Mouse (Mus musculus) heart, embryonic 11.5 days (tissue): ENCODE measurements around the gene Kmt2d. TPM values are rescaled to one million over a fixed set of nuclear protein-coding genes. Genes with fewer than 3 reads are reported as not detected.

Experiments used
- ATAC-seq: fragments of 200-750 bp; cut with Nextera tagmentation; replicated peaks from 2 replicates; pipeline ENCODE4 v1.8.0; 2017; ENCODE audit warnings: moderate library complexity; ENCODE audit not compliant: insufficient number of reproducible peaks, low FRiP score, low TSS enrichment
- H3K27ac ChIP-seq: fragments of 300-500 bp; sonication (generic); 2 replicates; pipeline ENCODE4 v1.5.1; 2014; ENCODE audit warnings: mild to moderate bottlenecking, low read depth, low read length
- H3K27me3 ChIP-seq: fragments of 300-500 bp; sonication (generic); 2 replicates; pipeline ENCODE4 v1.6.1; 2014; ENCODE audit warnings: mild to moderate bottlenecking, low read length, mixed read lengths; ENCODE audit not compliant: control insufficient read depth, insufficient read depth
- H3K36me3 ChIP-seq: fragments of 300-500 bp; sonication (generic); 2 replicates; pipeline ENCODE4 v1.6.1; 2014; ENCODE audit warnings: mild to moderate bottlenecking, low read length, moderate library complexity, mixed read lengths; ENCODE audit not compliant: control insufficient read depth, insufficient read depth
- H3K4me1 ChIP-seq: fragments of 300-500 bp; sonication (generic); 2 replicates; pipeline ENCODE4 v1.6.1; 2014; ENCODE audit warnings: low read length; ENCODE audit not compliant: control insufficient read depth, insufficient read depth
- H3K4me2 ChIP-seq: fragments of 300-500 bp; sonication (generic); 2 replicates; pipeline ENCODE4 v1.6.1; 2014; ENCODE audit warnings: mild to moderate bottlenecking, moderate library complexity
- H3K4me3 ChIP-seq: fragments of 300-500 bp; sonication (generic); 2 replicates; pipeline ENCODE4 v1.5.1; 2014; ENCODE audit warnings: low read depth, low read length
- H3K9ac ChIP-seq: fragments of 300-500 bp; sonication (generic); 2 replicates; pipeline ENCODE4 v1.6.1; 2014; ENCODE audit warnings: mild to moderate bottlenecking, low read depth, low read length, moderate library complexity
- H3K9me3 ChIP-seq: fragments of 300-500 bp; sonication (generic); replicated peaks from 2 replicates; pipeline ENCODE4 v1.6.1; 2016; ENCODE audit warnings: low read length; ENCODE audit not compliant: control insufficient read depth
- WGBS: fragments of 180-500 bp; shearing (Covaris S2); extraction: QIAGEN DNeasy Blood & Tissue Kit; methylation state at CpG from one replicate; pipeline ENCODE4 v1.1.7; 2014; ENCODE audit not compliant: insufficient replicate concordance; 5-methylcytosine and 5-hydroxymethylcytosine counted together
- polyA plus RNA-seq: library from polyadenylated mRNA; unstranded; fragments of >200 nt; fragmentation: Nextera tagmentation; extraction: Ambion mirVana; gene quantifications from 2 replicates; pipeline ENCODE4 v1.2.1, GENCODE M21; 2014

Kmt2d gene
- polyA plus RNA-seq, 1 experiment from 2014 or later, result 16.1 TPM

DNA sequence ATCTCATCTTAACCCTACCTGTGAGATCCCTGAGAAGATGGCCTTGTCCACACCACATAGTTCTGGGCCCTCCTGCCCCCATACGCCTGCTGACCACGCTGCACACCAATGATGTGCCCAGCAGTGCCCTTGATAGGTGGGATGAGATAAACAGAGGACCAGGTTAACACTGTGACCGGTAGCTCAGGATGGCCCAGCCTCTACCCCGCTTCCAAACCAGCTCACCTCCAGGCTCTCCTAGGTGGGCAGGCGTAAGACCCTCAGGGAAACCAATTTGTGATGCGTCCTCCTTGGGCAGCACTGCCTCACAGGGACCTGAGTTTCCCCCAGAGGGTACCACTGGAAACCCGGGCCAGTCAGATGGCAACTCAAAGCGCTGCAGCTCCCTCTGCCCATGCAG, 5.2 kb downstream of the Kmt2d start:
- no peak overlapping the region for H3K4me2 ChIP-seq
- peaks cover 30% of the 10 kb centered on the region for H3K4me1 ChIP-seq
- no peak overlapping the region for H3K4me3 ChIP-seq
- no peak overlapping the region for H3K27ac ChIP-seq
- no peak overlapping the region for H3K9ac ChIP-seq
- 91% methylated on average over 8 of the region's 8 CpGs for WGBS
- no peaks in the 10 kb centered on the region for H3K27me3 ChIP-seq
- no peak for ATAC-seq
- no peaks in the 10 kb centered on the region for H3K9me3 ChIP-seq
- H3K36me3 ChIP-seq, result peaks cover 55% of the 10 kb centered on the region

DNA sequence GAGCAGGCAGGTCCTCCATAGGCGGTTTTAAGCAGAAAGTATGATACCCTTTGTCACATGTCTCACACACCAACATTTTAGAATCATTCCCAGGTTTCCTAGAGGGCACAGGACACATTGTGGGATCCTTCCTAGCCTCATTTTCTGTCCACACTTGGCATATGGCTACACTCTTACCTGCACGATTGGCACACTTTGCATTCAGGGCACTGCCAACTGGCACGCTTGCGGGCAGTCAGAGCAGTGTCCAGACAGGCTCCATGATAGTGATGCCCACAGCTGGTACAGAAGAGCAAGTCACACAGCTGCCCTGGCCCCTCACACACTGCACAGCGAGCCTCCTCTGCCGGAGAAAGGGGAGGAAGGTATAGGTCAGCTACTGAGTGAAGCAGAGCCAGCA, 6.1 kb downstream of the Kmt2d start:
- H3K4me1 ChIP-seq, result peaks cover 30% of the 10 kb centered on the region
- H3K9ac ChIP-seq, result no peak overlapping the region
- H3K27me3 ChIP-seq, result no peaks in the 10 kb centered on the region
- no peak overlapping the region for H3K4me2 ChIP-seq
- no peak overlapping the region for H3K4me3 ChIP-seq
- no peaks in the 10 kb centered on the region for H3K9me3 ChIP-seq
- WGBS, result 94% methylated on average over 6 of the region's 6 CpGs
- ATAC-seq, result no peak
- H3K36me3 ChIP-seq, result peaks cover 62% of the 10 kb centered on the region
- H3K27ac ChIP-seq, result no peak overlapping the region

DNA sequence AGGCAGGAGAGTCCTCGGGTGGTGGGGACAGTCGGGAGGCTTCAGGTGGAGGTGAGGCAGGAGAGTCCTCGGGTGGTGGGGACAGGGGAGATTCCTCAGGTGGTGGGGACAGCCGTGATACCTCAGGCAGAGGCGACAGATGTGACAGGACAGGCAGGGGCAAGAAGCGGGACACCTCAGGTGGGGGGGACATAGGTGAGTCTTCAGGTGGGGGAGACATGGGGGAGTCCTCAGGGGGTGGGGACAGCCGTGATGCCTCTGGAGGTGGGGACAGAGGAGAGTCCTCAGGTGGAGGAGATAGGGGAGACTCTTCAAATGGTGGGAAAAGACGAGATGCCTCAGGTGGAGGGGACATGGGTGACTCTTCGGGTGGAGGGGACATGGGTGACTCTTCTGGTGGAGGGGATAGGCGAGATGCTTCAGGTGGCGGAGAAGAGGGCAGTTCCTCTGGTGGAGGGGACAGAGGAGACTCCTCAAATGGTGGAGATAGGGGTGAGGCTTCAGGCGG, 7.5 kb downstream of the Kmt2d start:
- no peak overlapping the region for H3K9ac ChIP-seq
- H3K9me3 ChIP-seq, result no peaks in the 10 kb centered on the region
- no peaks in the 10 kb centered on the region for H3K27me3 ChIP-seq
- H3K4me1 ChIP-seq, result peaks cover 16% of the 10 kb centered on the region
- no peak overlapping the region for H3K27ac ChIP-seq
- 85% methylated on average over 12 of the region's 12 CpGs for WGBS
- H3K4me2 ChIP-seq, result no peak overlapping the region
- H3K36me3 ChIP-seq, result peaks cover 66% of the 10 kb centered on the region
- H3K4me3 ChIP-seq, result no peak overlapping the region
- ATAC-seq, result no peak

DNA sequence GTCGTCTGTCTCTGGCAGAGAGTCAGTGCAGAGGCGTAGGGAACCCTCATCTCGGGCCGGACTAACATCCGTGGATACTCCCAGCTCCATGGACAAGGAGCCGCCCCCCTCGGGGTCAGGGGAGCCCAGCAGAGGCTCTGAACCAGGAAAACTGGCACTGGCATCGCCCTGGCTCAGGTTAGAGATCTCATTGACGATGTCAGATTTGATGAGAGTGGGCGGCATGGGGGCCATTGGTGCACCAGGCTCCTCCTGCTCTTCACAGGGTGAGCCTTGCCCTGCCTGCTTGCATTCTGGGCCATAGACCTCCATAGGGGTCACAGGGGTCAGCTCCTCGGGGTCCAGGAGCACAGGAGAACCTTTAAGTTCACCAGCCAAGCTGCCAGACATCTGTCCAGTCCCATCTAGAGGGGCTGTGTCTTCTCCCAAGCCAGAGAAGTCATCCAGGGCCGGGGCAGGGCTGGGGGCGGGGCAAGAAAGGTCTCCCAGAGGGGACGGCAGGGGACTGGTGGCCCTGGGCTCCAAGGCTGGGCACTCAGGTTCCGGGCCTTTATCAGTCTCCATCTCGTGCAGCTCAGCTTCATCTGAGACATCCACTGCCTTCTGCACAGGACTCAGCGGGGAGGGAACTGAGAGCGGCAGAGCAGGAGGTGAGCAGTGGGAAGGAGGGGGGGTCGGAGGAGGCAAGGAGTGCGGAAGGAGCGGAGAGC, 9.1 kb downstream of the Kmt2d start:
- Histone ChIP-seq H3K27me3 (no peaks in the 10 kb centered on the region), H3K27ac (no peak overlapping the region), H3K36me3 (peaks cover 76% of the 10 kb centered on the region), H3K4me1 (peaks cover under 1% of the 10 kb centered on the region; the same call in 1 of the 2 replicates), H3K9me3 (no peaks in the 10 kb centered on the region), H3K4me2 (no peak overlapping the region), H3K4me3 (no peak overlapping the region), H3K9ac (no peak overlapping the region)
- ATAC-seq, result no peak
- WGBS, result 90% methylated on average over 21 of the region's 21 CpGs

DNA sequence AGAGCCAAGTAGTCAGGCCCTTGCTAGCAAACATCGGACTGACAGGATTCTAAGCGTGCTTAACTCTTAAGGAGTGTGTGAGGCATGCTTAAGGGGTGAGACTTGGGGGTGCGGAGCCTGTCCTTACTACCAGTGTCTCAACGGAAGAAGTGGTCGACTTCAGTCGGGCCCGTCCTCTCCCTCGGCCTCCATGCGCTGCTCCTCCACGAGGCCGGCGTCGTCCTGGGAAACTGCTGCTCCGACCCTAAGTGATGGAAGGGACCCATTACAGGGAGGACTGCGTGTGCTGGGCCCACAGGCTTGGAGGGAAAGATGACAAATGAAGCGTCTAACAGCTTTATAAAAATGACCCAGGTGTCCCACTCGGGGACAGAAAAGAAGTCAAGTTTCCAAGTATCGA, 10.1 kb downstream of the Kmt2d start:
- no peak for ATAC-seq
- no peak overlapping the region for H3K4me2 ChIP-seq
- H3K36me3 ChIP-seq, result peaks cover 79% of the 10 kb centered on the region
- H3K9ac ChIP-seq, result no peak overlapping the region
- no peaks in the 10 kb centered on the region for H3K4me1 ChIP-seq
- H3K4me3 ChIP-seq, result no peak overlapping the region
- H3K27ac ChIP-seq, result no peak overlapping the region
- 92% methylated on average over 18 of the region's 18 CpGs for WGBS
- H3K9me3 ChIP-seq, result no peaks in the 10 kb centered on the region
- H3K27me3 ChIP-seq, result no peaks in the 10 kb centered on the region

DNA sequence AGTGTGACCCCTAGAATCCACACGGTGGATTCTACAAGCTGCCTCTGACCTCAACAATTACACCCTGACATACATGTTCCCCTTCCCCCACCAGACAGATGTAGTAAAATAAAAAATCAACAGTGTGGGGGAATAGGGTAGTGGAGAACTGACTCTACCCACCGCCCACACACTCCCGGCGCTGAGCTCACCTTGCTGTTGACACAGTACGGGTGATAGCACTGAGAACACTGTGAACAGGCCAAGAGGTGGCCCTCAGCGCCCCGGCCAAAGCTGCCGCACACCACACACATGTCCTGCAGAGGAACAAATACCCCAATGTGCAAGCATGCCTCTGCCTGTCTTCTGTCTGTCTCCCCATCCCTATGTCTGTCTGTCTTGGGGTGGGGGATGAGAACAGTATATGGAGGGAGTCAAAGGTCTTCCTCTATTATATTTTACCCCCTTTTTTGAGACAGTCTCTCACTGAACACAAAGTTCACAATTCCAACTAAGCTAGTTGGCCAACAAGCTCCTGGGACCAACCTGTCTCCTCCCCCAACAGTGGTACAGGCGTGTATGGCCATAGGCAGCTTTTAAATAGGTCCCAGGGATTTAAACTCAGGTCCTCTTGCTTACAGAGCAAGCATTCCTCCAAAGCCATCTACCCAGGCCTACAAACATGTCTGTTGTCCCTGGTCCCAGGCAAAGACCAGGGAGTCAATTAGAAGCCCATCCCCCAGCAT, 11.5 kb downstream of the Kmt2d start:
- H3K9ac ChIP-seq, result no peak overlapping the region
- ATAC-seq, result no peak
- peaks cover 79% of the 10 kb centered on the region for H3K36me3 ChIP-seq
- H3K4me3 ChIP-seq, result no peak overlapping the region
- H3K27me3 ChIP-seq, result no peaks in the 10 kb centered on the region
- H3K27ac ChIP-seq, result no peak overlapping the region
- no peaks in the 10 kb centered on the region for H3K9me3 ChIP-seq
- no peaks in the 10 kb centered on the region for H3K4me1 ChIP-seq
- WGBS, result 84% methylated on average over 9 of the region's 9 CpGs
- no peak overlapping the region for H3K4me2 ChIP-seq

DNA sequence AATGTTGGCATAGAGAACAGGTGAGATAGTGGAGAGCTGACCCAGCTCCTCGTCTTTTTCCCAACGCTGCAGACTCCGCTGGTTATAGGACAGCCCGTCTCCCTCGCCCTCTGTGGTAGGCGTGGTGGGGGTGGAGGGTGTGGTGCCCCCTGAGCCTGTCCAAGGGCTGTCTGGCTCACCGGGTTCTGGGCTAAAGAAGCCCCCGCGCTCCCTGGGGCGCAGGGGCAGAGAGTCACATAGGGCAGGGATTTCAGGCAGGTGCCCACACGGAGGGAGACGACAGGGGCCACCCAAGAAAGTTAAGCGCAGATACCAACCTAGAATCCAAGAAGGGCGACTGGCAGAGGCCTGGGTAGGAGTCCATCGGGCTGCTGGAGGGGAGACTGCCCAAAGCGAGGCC, 16.8 kb downstream of the Kmt2d start:
- no peaks in the 10 kb centered on the region for H3K27me3 ChIP-seq

DNA sequence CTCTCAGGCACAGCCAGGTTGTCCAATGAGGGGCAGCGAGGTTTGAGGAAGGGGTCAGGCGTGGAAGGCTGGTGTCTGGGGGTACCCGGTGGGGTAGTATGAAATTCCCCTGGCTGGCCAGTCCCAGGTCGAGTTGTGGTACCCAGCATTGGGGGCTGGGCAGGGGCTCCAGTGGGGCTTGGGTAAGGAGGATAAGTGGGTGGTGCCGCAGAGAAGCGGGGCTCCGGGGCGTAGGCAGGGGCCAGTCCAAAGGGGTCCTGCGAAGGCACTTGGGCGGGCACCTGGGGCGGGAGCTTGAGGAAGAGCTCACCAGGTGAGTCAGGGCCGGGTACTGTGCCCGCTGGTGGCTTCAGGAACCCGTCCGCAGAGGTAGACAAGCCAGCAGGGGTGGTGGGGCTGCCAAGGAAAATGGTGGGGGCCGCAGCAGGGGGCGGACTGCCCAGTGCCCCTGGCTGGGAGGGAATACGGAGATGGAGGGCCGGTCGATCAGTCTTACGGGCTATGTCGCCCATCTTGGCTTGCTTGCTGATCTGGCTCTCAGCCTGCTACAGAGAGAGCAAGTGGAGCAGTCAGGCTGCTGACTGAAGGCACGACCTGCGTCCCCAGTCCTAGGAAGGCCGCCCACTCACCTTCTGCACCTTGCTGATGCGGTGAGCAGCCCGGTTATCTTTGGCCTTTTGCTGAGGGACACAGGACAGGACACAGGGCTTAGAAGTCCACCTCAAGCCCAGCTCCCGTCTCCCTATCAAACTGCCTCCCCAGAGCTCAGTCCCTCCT, 17.7 kb downstream of the Kmt2d start:
- no peaks in the 10 kb centered on the region for H3K27me3 ChIP-seq
- no peak overlapping the region for H3K27ac ChIP-seq
- H3K4me2 ChIP-seq, result no peak overlapping the region
- no peak overlapping the region for H3K9ac ChIP-seq
- H3K4me3 ChIP-seq, result no peak overlapping the region
- WGBS, result 92% methylated on average over 28 of the region's 28 CpGs
- H3K4me1 ChIP-seq, result no peaks in the 10 kb centered on the region
- no peaks in the 10 kb centered on the region for H3K9me3 ChIP-seq
- H3K36me3 ChIP-seq, result peaks cover 85% of the 10 kb centered on the region
- no peak for ATAC-seq

More for the DNA sequence above, 16.8 kb downstream of the Kmt2d start:
- H3K9me3 ChIP-seq, result no peaks in the 10 kb centered on the region
- ATAC-seq, result no peak
- no peak overlapping the region for H3K9ac ChIP-seq
- H3K4me1 ChIP-seq, result no peaks in the 10 kb centered on the region
- WGBS, result 95% methylated on average over 16 of the region's 16 CpGs
- no peak overlapping the region for H3K27ac ChIP-seq
- H3K4me3 ChIP-seq, result no peak overlapping the region
- H3K36me3 ChIP-seq, result peaks cover 81% of the 10 kb centered on the region
- no peak overlapping the region for H3K4me2 ChIP-seq
